Mouse (Mus musculus): ENCODE data around the gene Pfdn4. TPM values are rescaled to one million over a fixed set of nuclear protein-coding genes. Genes with fewer than 3 reads are reported as not detected.

The Pfdn4 gene
- total and polyA plus RNA-seq, 3 experiments, result 60.5 to 70.9 TPM; not detected in 1

GRCm38 (mm10) chr2:170468009-170468408 lies 28.2 kb upstream of the Pfdn4 start:
- Histone ChIP-seq H3K4me3 (ENCODE audit: control insufficient read depth in 1 of 2, insufficient read depth in 1 of 2, low read depth in 2 of 2, low read length in 2 of 2) (no peak overlapping the region), H3K36me3 (ENCODE audit: control insufficient read depth in 1 of 2, insufficient read depth in 2 of 2, low read length in 2 of 2) (no peaks in the 10 kb centered on the region), H3K4me1 (ENCODE audit: control insufficient read depth in 1 of 2, insufficient read depth in 2 of 2, low read length in 2 of 2) (no peaks in the 10 kb centered on the region), H3K27me3 (ENCODE audit: control insufficient read depth in 1 of 2, insufficient read depth in 2 of 2, low read length in 2 of 2) (no peaks in the 10 kb centered on the region), H3K79me2 (ENCODE audit: control insufficient read depth, insufficient read depth, low read length, poor library complexity) (no peaks in the 10 kb centered on the region), H3K9me3 (replicated peaks; ENCODE audit: insufficient read depth, low read length) (no peaks in the 10 kb centered on the region), H3K9ac (ENCODE audit: control insufficient read depth, low read depth, low read length, poor library complexity, severe bottlenecking) (no peak overlapping the region), H3K27ac (ENCODE audit: control insufficient read depth, low read depth, low read length) (no peak overlapping the region)
- no peak for TF ChIP-seq MEF2A (IDR thresholded peaks at IDR 0.05; ENCODE audit: extremely low read depth, insufficient replicate concordance, low read depth, low read length, poor library complexity, severe bottlenecking)
- peak in 2 of 3 experiments; percentile 12 to 21; a peak in 2 of 6 replicates for TF ChIP-seq CTCF (IDR thresholded peaks at IDR 0.05 in 2 of 3, conservative IDR thresholded peaks at IDR 0.05 in 1 of 3; ENCODE audit: control insufficient read depth in 1 of 3, insufficient read depth in 1 of 3, low read depth in 2 of 3, low read length in 3 of 3, poor library complexity in 1 of 3, severe bottlenecking in 1 of 3)
- peak; percentile 12 for DNase-seq (ENCODE audit: low read depth, low spot score)

GRCm38 (mm10) chr2:170469616-170470308 lies 26.5 kb upstream of the Pfdn4 start:
- no peaks in the 10 kb centered on the region for H3K79me2 ChIP-seq (ENCODE audit: control insufficient read depth, insufficient read depth, low read length, poor library complexity)
- no peaks in the 10 kb centered on the region for H3K27me3 ChIP-seq (ENCODE audit: control insufficient read depth in 1 of 2, insufficient read depth in 2 of 2, low read length in 2 of 2)
- no peak for DNase-seq (ENCODE audit: low read depth, low spot score)
- no peak for TF ChIP-seq GABPA (IDR thresholded peaks at IDR 0.05; ENCODE audit: low read depth, low read length)
- TF ChIP-seq JUND (IDR thresholded peaks at IDR 0.05; ENCODE audit: low read depth, low read length), result no peak
- no peak for TF ChIP-seq ETS1 (IDR thresholded peaks at IDR 0.05; ENCODE audit: low read depth, low read length)
- no peak for TF ChIP-seq CTCF (IDR thresholded peaks at IDR 0.05 in 2 of 3, conservative IDR thresholded peaks at IDR 0.05 in 1 of 3; ENCODE audit: control insufficient read depth in 1 of 3, insufficient read depth in 1 of 3, low read depth in 2 of 3, low read length in 3 of 3, poor library complexity in 1 of 3, severe bottlenecking in 1 of 3)
- TF ChIP-seq E2F4 (IDR thresholded peaks at IDR 0.05; ENCODE audit: borderline replicate concordance, low read depth, low read length), result no peak
- TF ChIP-seq ELF1 (IDR thresholded peaks at IDR 0.05; ENCODE audit: low read depth, low read length), result no peak
- no peak for TF ChIP-seq POLR2AphosphoS2 (IDR thresholded peaks at IDR 0.05; ENCODE audit: low read length)
- no peak for TF ChIP-seq EP300 (IDR thresholded peaks at IDR 0.05; ENCODE audit: low read depth in 1 of 2, low read length in 2 of 2)
- no peak for TF ChIP-seq NELFE (IDR thresholded peaks at IDR 0.05; ENCODE audit: low read depth, low read length)
- TF ChIP-seq ZC3H11A (IDR thresholded peaks at IDR 0.05; ENCODE audit: low read depth, low read length), result no peak
- no peaks in the 10 kb centered on the region for H3K36me3 ChIP-seq (ENCODE audit: control insufficient read depth in 1 of 2, insufficient read depth in 2 of 2, low read length in 2 of 2)
- no peak overlapping the region for H3K9ac ChIP-seq (ENCODE audit: control insufficient read depth, low read depth, low read length, poor library complexity, severe bottlenecking)
- H3K4me3 ChIP-seq (ENCODE audit: control insufficient read depth in 1 of 2, insufficient read depth in 1 of 2, low read depth in 2 of 2, low read length in 2 of 2), result no peak overlapping the region
- no peaks in the 10 kb centered on the region for H3K4me1 ChIP-seq (ENCODE audit: control insufficient read depth in 1 of 2, insufficient read depth in 2 of 2, low read length in 2 of 2)
- no peak overlapping the region for H3K27ac ChIP-seq (ENCODE audit: control insufficient read depth, low read depth, low read length)
- no peaks in the 10 kb centered on the region for H3K9me3 ChIP-seq (replicated peaks; ENCODE audit: insufficient read depth, low read length)

- no peaks in the 10 kb centered on the region for H3K27me3 ChIP-seq (ENCODE audit: control insufficient read depth in 1 of 2, insufficient read depth in 2 of 2, low read length in 2 of 2)
- no peaks in the 10 kb centered on the region for H3K9me3 ChIP-seq (replicated peaks; ENCODE audit: insufficient read depth, low read length)
- H3K9ac ChIP-seq (ENCODE audit: control insufficient read depth, low read depth, low read length, poor library complexity, severe bottlenecking), result no peak overlapping the region
- TF ChIP-seq RAD21 (IDR thresholded peaks at IDR 0.05; ENCODE audit: low read depth, low read length), result no peak
- no peak overlapping the region for H3K27ac ChIP-seq (ENCODE audit: control insufficient read depth, low read depth, low read length)
- H3K79me2 ChIP-seq (ENCODE audit: control insufficient read depth, insufficient read depth, low read length, poor library complexity), result no peaks in the 10 kb centered on the region
- no peaks in the 10 kb centered on the region for H3K4me1 ChIP-seq (ENCODE audit: control insufficient read depth in 1 of 2, insufficient read depth in 2 of 2, low read length in 2 of 2)
- H3K4me3 ChIP-seq (ENCODE audit: control insufficient read depth in 1 of 2, insufficient read depth in 1 of 2, low read depth in 2 of 2, low read length in 2 of 2), result no peak overlapping the region
- no peak for DNase-seq (ENCODE audit: low read depth, low spot score)
- no peaks in the 10 kb centered on the region for H3K36me3 ChIP-seq (ENCODE audit: control insufficient read depth in 1 of 2, insufficient read depth in 2 of 2, low read length in 2 of 2)
These were observed 25.6 kb upstream of the Pfdn4 start for GRCm38 (mm10) chr2:170470591-170470990.

Measured in MEL (cell line).